Mouse (Mus musculus): ENCODE measurements around the gene Ldhd. TPM values are rescaled to one million over a fixed set of nuclear protein-coding genes. Genes with fewer than 3 reads are reported as not detected.

The Ldhd gene
- polyA plus RNA-seq (2015; fragmentation: Nextera tagmentation; extraction: Ambion mirVana), result 0.68 and 0.99 TPM in 2 replicates

GRCm38 (mm10) chr8:111630105-111630521, at the start of gene Ldhd:
Ldhd (minus strand) TSS chr8:111630374.
- Histone ChIP-seq H3K9me3 (replicated peaks) (no peaks in the 10 kb centered on the region), H3K4me3 (replicated peaks) (peak within 1 kb of the TSS; percentile 45), H3K9ac (peak within 1 kb of the TSS; percentile 28), H3K4me1 (peaks cover 16% of the 10 kb centered on the region; the same call in 1 of the 2 replicates), H3K27me3 (no peaks in the 10 kb centered on the region), H3K4me2 (replicated peaks) (peak within 1 kb of the TSS; percentile 57), H3K27ac (replicated peaks) (no peak within 1 kb of the TSS), H3K36me3 (no peaks in the 10 kb centered on the region)
- no peak for ATAC-seq (ENCODE audit: insufficient number of reproducible peaks, low FRiP score, low TSS enrichment, low read depth)
- WGBS, result 20% methylated on average over 13 of the region's 13 CpGs

GRCm38 (mm10) chr8:111678848-111679247, 48.7 kb upstream of the Ldhd start:
- H3K9ac ChIP-seq, result no peak overlapping the region
- H3K27ac ChIP-seq (replicated peaks), result no peak overlapping the region
- H3K9me3 ChIP-seq (replicated peaks), result 0 out of 2 replicates have a peak, but pooled peaks cover 4% of the 10 kb centered on the region
- no peak overlapping the region for H3K4me2 ChIP-seq (replicated peaks)
- no peak for ATAC-seq (ENCODE audit: insufficient number of reproducible peaks, low FRiP score, low TSS enrichment, low read depth)
- H3K27me3 ChIP-seq, result no peaks in the 10 kb centered on the region
- no peak overlapping the region for H3K4me3 ChIP-seq (replicated peaks)
- whole genome bisulfite sequencing, result 88% methylated on average over 7 of the region's 7 CpGs
- no peaks in the 10 kb centered on the region for H3K36me3 ChIP-seq
- no peaks in the 10 kb centered on the region for H3K4me1 ChIP-seq

GRCm38 (mm10) chr8:111678111-111678510, 47.9 kb upstream of the Ldhd start:
- Histone ChIP-seq H3K4me3 (replicated peaks) (no peak overlapping the region), H3K36me3 (no peaks in the 10 kb centered on the region), H3K4me1 (no peaks in the 10 kb centered on the region), H3K9me3 (replicated peaks) (0 out of 2 replicates have a peak, but pooled peaks cover 4% of the 10 kb centered on the region), H3K27me3 (no peaks in the 10 kb centered on the region), H3K4me2 (replicated peaks) (no peak overlapping the region), H3K9ac (no peak overlapping the region), H3K27ac (replicated peaks) (no peak overlapping the region)
- ATAC-seq (ENCODE audit: insufficient number of reproducible peaks, low FRiP score, low TSS enrichment, low read depth), result no peak
- 30% methylated on average over 3 of the region's 3 CpGs for WGBS

- Histone ChIP-seq H3K4me3 (replicated peaks) (no peak overlapping the region), H3K27ac (replicated peaks) (no peak overlapping the region), H3K4me2 (replicated peaks) (no peak overlapping the region), H3K36me3 (peaks cover 2% of the 10 kb centered on the region), H3K27me3 (no peaks in the 10 kb centered on the region), H3K9me3 (replicated peaks) (0 out of 2 replicates have a peak, but pooled peaks cover 4% of the 10 kb centered on the region), H3K4me1 (no peaks in the 10 kb centered on the region), H3K9ac (no peak overlapping the region)
- 76% methylated on average over 8 of the region's 8 CpGs for WGBS
- no peak for ATAC-seq (ENCODE audit: insufficient number of reproducible peaks, low FRiP score, low TSS enrichment, low read depth)
Measured at GRCm38 (mm10) chr8:111676237-111676636, 46.1 kb upstream of the Ldhd start.

- WGBS, result 79% methylated on average over 2 of the region's 2 CpGs
- Histone ChIP-seq H3K4me3 (replicated peaks) (no peak overlapping the region), H3K9ac (no peak overlapping the region), H3K9me3 (replicated peaks) (no peaks in the 10 kb centered on the region), H3K36me3 (peaks cover 41% of the 10 kb centered on the region), H3K4me2 (replicated peaks) (no peak overlapping the region), H3K4me1 (no peaks in the 10 kb centered on the region), H3K27me3 (no peaks in the 10 kb centered on the region), H3K27ac (replicated peaks) (no peak overlapping the region)
- ATAC-seq (ENCODE audit: insufficient number of reproducible peaks, low FRiP score, low TSS enrichment, low read depth), result no peak
Measured at GRCm38 (mm10) chr8:111666751-111667150, 36.6 kb upstream of the Ldhd start.

GRCm38 (mm10) chr8:111662473-111662872, 32.3 kb upstream of the Ldhd start:
- H3K27me3 ChIP-seq, result no peaks in the 10 kb centered on the region
- no peak for ATAC-seq (ENCODE audit: insufficient number of reproducible peaks, low FRiP score, low TSS enrichment, low read depth)
- no peaks in the 10 kb centered on the region for H3K9me3 ChIP-seq (replicated peaks)
- H3K36me3 ChIP-seq, result peaks cover 28% of the 10 kb centered on the region
- H3K9ac ChIP-seq, result no peak overlapping the region
- 87% methylated on average over 3 of the region's 3 CpGs for WGBS
- no peak overlapping the region for H3K4me3 ChIP-seq (replicated peaks)
- H3K27ac ChIP-seq (replicated peaks), result no peak overlapping the region
- H3K4me2 ChIP-seq (replicated peaks), result no peak overlapping the region
- no peaks in the 10 kb centered on the region for H3K4me1 ChIP-seq

GRCm38 (mm10) chr8:111658819-111659423, 28.7 kb upstream of the Ldhd start:
- peaks cover 26% of the 10 kb centered on the region for H3K36me3 ChIP-seq
- no peak overlapping the region for H3K9ac ChIP-seq
- no peaks in the 10 kb centered on the region for H3K27me3 ChIP-seq
- WGBS, result 71% methylated on average over 6 of the region's 6 CpGs
- H3K4me3 ChIP-seq (replicated peaks), result no peak overlapping the region
- no peaks in the 10 kb centered on the region for H3K4me1 ChIP-seq
- H3K4me2 ChIP-seq (replicated peaks), result no peak overlapping the region
- no peaks in the 10 kb centered on the region for H3K9me3 ChIP-seq (replicated peaks)
- no peak for ATAC-seq (ENCODE audit: insufficient number of reproducible peaks, low FRiP score, low TSS enrichment, low read depth)
- H3K27ac ChIP-seq (replicated peaks), result no peak overlapping the region

- WGBS, result 53% methylated on average over 1 of the region's 1 CpGs
- H3K4me1 ChIP-seq, result no peaks in the 10 kb centered on the region
Measured at GRCm38 (mm10) chr8:111657312-111657854, 27.2 kb upstream of the Ldhd start.

GRCm38 (mm10) chr8:111653524-111653923, 23.4 kb upstream of the Ldhd start:
- H3K9ac ChIP-seq, result no peak overlapping the region
- 96% methylated on average over 2 of the region's 2 CpGs for WGBS

More at GRCm38 (mm10) chr8:111657312-111657854, 27.2 kb upstream of the Ldhd start:
- no peak for ATAC-seq (ENCODE audit: insufficient number of reproducible peaks, low FRiP score, low TSS enrichment, low read depth)
- no peak overlapping the region for H3K4me2 ChIP-seq (replicated peaks)
- no peak overlapping the region for H3K4me3 ChIP-seq (replicated peaks)
- H3K36me3 ChIP-seq, result peaks cover 23% of the 10 kb centered on the region; the same call in 1 of the 2 replicates
- H3K27ac ChIP-seq (replicated peaks), result no peak overlapping the region
- no peaks in the 10 kb centered on the region for H3K9me3 ChIP-seq (replicated peaks)
- no peaks in the 10 kb centered on the region for H3K27me3 ChIP-seq
- H3K9ac ChIP-seq, result no peak overlapping the region

GRCm38 (mm10) chr8:111650651-111651050, 20.5 kb upstream of the Ldhd start:
- H3K27ac ChIP-seq (replicated peaks), result no peak overlapping the region
- no peak overlapping the region for H3K4me3 ChIP-seq (replicated peaks)
- no peak overlapping the region for H3K4me2 ChIP-seq (replicated peaks)
- no peaks in the 10 kb centered on the region for H3K27me3 ChIP-seq
- H3K9ac ChIP-seq, result no peak overlapping the region
- WGBS, result 93% methylated on average over 3 of the region's 3 CpGs
- H3K9me3 ChIP-seq (replicated peaks), result no peaks in the 10 kb centered on the region
- no peak for ATAC-seq (ENCODE audit: insufficient number of reproducible peaks, low FRiP score, low TSS enrichment, low read depth)
- peaks cover 13% of the 10 kb centered on the region; the same call in 1 of the 2 replicates for H3K4me1 ChIP-seq
- 0 out of 2 replicates have a peak, but pooled peaks cover 4% of the 10 kb centered on the region for H3K36me3 ChIP-seq

More at GRCm38 (mm10) chr8:111653524-111653923, 23.4 kb upstream of the Ldhd start:
- Histone ChIP-seq H3K27ac (replicated peaks) (no peak overlapping the region), H3K36me3 (0 out of 2 replicates have a peak, but pooled peaks cover 4% of the 10 kb centered on the region), H3K4me2 (replicated peaks) (no peak overlapping the region), H3K9me3 (replicated peaks) (no peaks in the 10 kb centered on the region), H3K27me3 (no peaks in the 10 kb centered on the region), H3K4me3 (replicated peaks) (no peak overlapping the region), H3K4me1 (peaks cover 7% of the 10 kb centered on the region; the same call in 1 of the 2 replicates)
- no peak for ATAC-seq (ENCODE audit: insufficient number of reproducible peaks, low FRiP score, low TSS enrichment, low read depth)

GRCm38 (mm10) chr8:111648834-111649233, 18.7 kb upstream of the Ldhd start:
- Histone ChIP-seq H3K4me2 (replicated peaks) (no peak overlapping the region), H3K9ac (no peak overlapping the region), H3K4me3 (replicated peaks) (no peak overlapping the region), H3K4me1 (peaks cover 16% of the 10 kb centered on the region; the same call in 1 of the 2 replicates), H3K9me3 (replicated peaks) (no peaks in the 10 kb centered on the region), H3K27me3 (no peaks in the 10 kb centered on the region), H3K27ac (replicated peaks) (no peak overlapping the region), H3K36me3 (no peaks in the 10 kb centered on the region)
- 63% methylated on average over 2 of the region's 2 CpGs for WGBS
- ATAC-seq (ENCODE audit: insufficient number of reproducible peaks, low FRiP score, low TSS enrichment, low read depth), result no peak
